Mouse (Mus musculus) monocyte, adult 2 months (primary cell): Measurements from ENCODE around the gene Fbxo2.

Experiments used
- DNase-seq, 2 experiments: peaks; one replicate each; pipeline ENCODE4 v3.0.0; 2022; ENCODE audit warnings: low spot score in 2 of 2, low read depth in 1 of 2

The Fbxo2 gene

GRCm38 (mm10) chr4:148140098-148141011, 20.1 kb upstream of the Fbxo2 start:
- peak; percentile 84 to 94 for DNase-seq

- DNase-seq, result no peak
These were observed 16.7 kb upstream of the Fbxo2 start for GRCm38 (mm10) chr4:148143721-148144120.

GRCm38 (mm10) chr4:148147714-148148113, 12.7 kb upstream of the Fbxo2 start:
- no peak for DNase-seq

GRCm38 (mm10) chr4:148149540-148149939, 10.9 kb upstream of the Fbxo2 start:
- no peak for DNase-seq

GRCm38 (mm10) chr4:148150242-148150641, 10.2 kb upstream of the Fbxo2 start:
- no peak for DNase-seq

GRCm38 (mm10) chr4:148150953-148151266, 9.5 kb upstream of the Fbxo2 start:
- DNase-seq, result no peak

- peak; percentile 70 to 83 for DNase-seq
These were observed 8.9 kb upstream of the Fbxo2 start, which contains the start of gene Fbxo6 for GRCm38 (mm10) chr4:148151267-148152168. Gene Fbxo6 (minus strand): TSS chr4:148152140.

- DNase-seq, result no peak
These were observed 7.9 kb upstream of the Fbxo2 start for GRCm38 (mm10) chr4:148152547-148152946.

GRCm38 (mm10) chr4:148154006-148154405, 6.4 kb upstream of the Fbxo2 start:
- no peak for DNase-seq

GRCm38 (mm10) chr4:148154982-148155381, 5.4 kb upstream of the Fbxo2 start:
- no peak for DNase-seq

- no peak for DNase-seq
These were observed 1.7 kb upstream of the Fbxo2 start for GRCm38 (mm10) chr4:148158436-148159348.

- DNase-seq, result peak; percentile 68 to 88
These were observed 631 bp upstream of the Fbxo2 start for GRCm38 (mm10) chr4:148159544-148160435.

GRCm38 (mm10) chr4:148164002-148164439, 3.6 kb downstream of the Fbxo2 start:
- DNase-seq, result peak in 1 of 2 experiments; percentile 62

- DNase-seq, result no peak
These were observed 4.0 kb downstream of the Fbxo2 start for GRCm38 (mm10) chr4:148164461-148164860.

GRCm38 (mm10) chr4:148165551-148165950, 5.1 kb downstream of the Fbxo2 start:
- no peak for DNase-seq

- no peak for DNase-seq
These were observed 6.0 kb downstream of the Fbxo2 start for GRCm38 (mm10) chr4:148166431-148166830.

- DNase-seq, result peak in 1 of 2 experiments; percentile 30
These were observed 6.6 kb downstream of the Fbxo2 start for GRCm38 (mm10) chr4:148166986-148167385.

- DNase-seq, result no peak
These were observed 7.9 kb downstream of the Fbxo2 start for GRCm38 (mm10) chr4:148168287-148168686.

GRCm38 (mm10) chr4:148169586-148169985, 9.2 kb downstream of the Fbxo2 start:
- no peak for DNase-seq

- DNase-seq, result peak in 1 of 2 experiments; percentile 23
These were observed 10.4 kb downstream of the Fbxo2 start for GRCm38 (mm10) chr4:148170842-148171241.
